Mouse (Mus musculus) CH12.LX (cell line): ENCODE measurements around the gene Slc4a1. TPM values are rescaled to one million over a fixed set of nuclear protein-coding genes. Genes with fewer than 3 reads are reported as not detected.

ENCODE experiments used
- DNase-seq: peaks from one replicate; pipeline ENCODE4 v3.0.0-alpha.2; 2013; ENCODE audit errors: extremely low read depth
- H3K27ac ChIP-seq: 2 replicates; pipeline ENCODE4 v1.5.1; 2012; ENCODE audit warnings: low read depth, mild to moderate bottlenecking, control low read depth, moderate library complexity; ENCODE audit not compliant: insufficient read depth
- H3K27me3 ChIP-seq: replicated peaks from 2 replicates; pipeline ENCODE3; 2012; ENCODE audit warnings: inconsistent platforms
- H3K36me3 ChIP-seq, 2 experiments: replicated peaks in 1 of 2; 2 replicates each; pipeline versions ENCODE3 to v1.6.1; 2012; ENCODE audit warnings: inconsistent platforms in 1 of 2, low read length in 1 of 2, mild to moderate bottlenecking in 1 of 2, mixed read lengths in 1 of 2, moderate library complexity in 1 of 2; ENCODE audit not compliant: control insufficient read depth in 1 of 2, insufficient read depth in 1 of 2
- H3K4me1 ChIP-seq, 2 experiments: 2 replicates each; pipeline ENCODE4 v1.6.1; 2012; ENCODE audit warnings: inconsistent platforms in 1 of 2, moderate library complexity in 1 of 2; ENCODE audit not compliant: insufficient read depth in 2 of 2, control insufficient read depth in 1 of 2
- H3K4me2 ChIP-seq: 2 replicates; pipeline ENCODE4 v1.6.1; 2012; ENCODE audit warnings: low read depth, mild to moderate bottlenecking, control low read depth; ENCODE audit not compliant: poor library complexity, insufficient read depth, severe bottlenecking
- H3K4me3 ChIP-seq, 3 experiments: fragments of 150-350 bp in 1 of 3; sonication (generic) in 1 of 3; replicated peaks in 1 of 3; 2 replicates each; pipeline versions ENCODE3 to v1.5.1; 2011 to 2012; ENCODE audit warnings: low read depth in 2 of 3, low read length in 2 of 3, mild to moderate bottlenecking in 2 of 3, moderate library complexity in 2 of 3, control low read depth in 1 of 3, improper control_type of control experiment in 1 of 3, inconsistent platforms in 1 of 3, mixed read lengths in 1 of 3; ENCODE audit not compliant: poor library complexity in 1 of 3
- H3K79me2 ChIP-seq: replicated peaks from 2 replicates; pipeline ENCODE4 v1.6.1; 2012; ENCODE audit warnings: mild to moderate bottlenecking, moderate library complexity; ENCODE audit not compliant: control insufficient read depth, poor library complexity, insufficient read depth, severe bottlenecking; ENCODE audit errors: extremely low read depth
- H3K9ac ChIP-seq: 2 replicates; pipeline ENCODE4 v1.6.1; 2012; ENCODE audit warnings: low read depth, mild to moderate bottlenecking, control low read depth, moderate library complexity; ENCODE audit not compliant: insufficient read depth
- H3K9me3 ChIP-seq: replicated peaks from 2 replicates; pipeline ENCODE3; 2012; ENCODE audit warnings: low read length, inconsistent platforms, mixed read lengths
- BHLHE40 ChIP-seq: IDR thresholded peaks from 2 replicates; pipeline ENCODE4 v1.6.1; 2011; ENCODE audit warnings: mild to moderate bottlenecking, low read depth, low read length, improper control_type of control experiment
- ELF1 ChIP-seq: IDR thresholded peaks from 2 replicates; pipeline ENCODE4 v1.6.1; 2014; ENCODE audit warnings: low read depth, mild to moderate bottlenecking, inconsistent platforms, low read length, improper control_type of control experiment
- EP300 ChIP-seq: IDR thresholded peaks from 2 replicates; pipeline ENCODE4 v1.6.1; 2011; ENCODE audit warnings: low read length, improper control_type of control experiment
- IRF4 ChIP-seq: IDR thresholded peaks from 2 replicates; pipeline ENCODE4 v1.6.1; 2014; ENCODE audit warnings: low read depth, mild to moderate bottlenecking, inconsistent platforms, low read length, improper control_type of control experiment
- JUND ChIP-seq: conservative IDR thresholded peaks from 2 replicates; pipeline ENCODE4 v1.6.1; 2011; ENCODE audit warnings: low read depth, low read length, improper control_type of control experiment
- KAT2A ChIP-seq: IDR thresholded peaks from 2 replicates; pipeline ENCODE4 v1.6.1; 2012; ENCODE audit warnings: low read length, improper control_type of control experiment, inconsistent platforms; ENCODE audit not compliant: insufficient replicate concordance
- MAX ChIP-seq: IDR thresholded peaks from 2 replicates; pipeline ENCODE4 v1.6.1; 2011; ENCODE audit warnings: low read length, improper control_type of control experiment
- MXI1 ChIP-seq: IDR thresholded peaks from 2 replicates; pipeline ENCODE4 v1.6.1; 2011; ENCODE audit warnings: mild to moderate bottlenecking, low read depth, low read length, improper control_type of control experiment
- MYC ChIP-seq: IDR thresholded peaks from 2 replicates; pipeline ENCODE4 v1.6.1; 2011; ENCODE audit warnings: low read depth, mild to moderate bottlenecking, improper control_type of control experiment, low read length
- NELFE ChIP-seq: IDR thresholded peaks from 2 replicates; pipeline ENCODE4 v1.6.1; 2011; ENCODE audit warnings: low read depth, low read length, improper control_type of control experiment
- PAX5 ChIP-seq: IDR thresholded peaks from 2 replicates; pipeline ENCODE4 v1.6.1; 2012; ENCODE audit warnings: low read length, inconsistent platforms, mixed read lengths
- POLR2A ChIP-seq: IDR thresholded peaks from 2 replicates; pipeline ENCODE4 v1.6.1; 2011; ENCODE audit warnings: low read depth, mild to moderate bottlenecking, improper control_type of control experiment, low read length
- RAD21 ChIP-seq: IDR thresholded peaks from 2 replicates; pipeline ENCODE4 v1.6.1; 2011; ENCODE audit warnings: low read depth, mild to moderate bottlenecking, low read length, improper control_type of control experiment, moderate library complexity
- RCOR1 ChIP-seq: conservative IDR thresholded peaks from 2 replicates; pipeline ENCODE4 v1.6.1; 2012; ENCODE audit warnings: low read depth, mild to moderate bottlenecking, inconsistent platforms, low read length, improper control_type of control experiment
- SMC3 ChIP-seq: IDR thresholded peaks from 2 replicates; pipeline ENCODE4 v1.6.1; 2011; ENCODE audit warnings: low read depth, low read length, improper control_type of control experiment
- TCF12 ChIP-seq: IDR thresholded peaks from 2 replicates; pipeline ENCODE4 v1.6.1; 2014; ENCODE audit warnings: low read depth, mild to moderate bottlenecking, inconsistent platforms, low read length, improper control_type of control experiment
- UBTF ChIP-seq: IDR thresholded peaks from 2 replicates; pipeline ENCODE4 v1.6.1; 2012; ENCODE audit warnings: low read depth, mild to moderate bottlenecking, inconsistent platforms, low read length, improper control_type of control experiment, moderate library complexity
- ZC3H11A ChIP-seq: IDR thresholded peaks from 2 replicates; pipeline ENCODE4 v1.6.1; 2012; ENCODE audit warnings: low read depth, mild to moderate bottlenecking, inconsistent platforms, low read length, improper control_type of control experiment
- ZKSCAN1 ChIP-seq: IDR thresholded peaks from 2 replicates; pipeline ENCODE4 v1.6.1; 2012; ENCODE audit warnings: low read depth, inconsistent platforms, low read length, improper control_type of control experiment, borderline replicate concordance
- ZNF384 ChIP-seq: IDR thresholded peaks from 2 replicates; pipeline ENCODE4 v1.6.1; 2012; ENCODE audit warnings: low read depth, low read length, improper control_type of control experiment, inconsistent platforms
- dilution Hi-C: fragments of 300-500 bp; cut with MboI; formaldehyde crosslinking; loops from 2 replicates; pipeline ENCODE4 v1.14.3; 2020; ENCODE audit warnings: low sequenced_read_pairs; ENCODE audit not compliant: extremely low pct_unique_long_range_greater_than_20kb, extremely low pct_ligation_motif_present
- in situ Hi-C: fragments of 300-500 bp; cut with MboI; formaldehyde crosslinking; loops from 3 replicates; pipeline ENCODE4 v1.14.3; 2019; ENCODE audit warnings: low sequenced_read_pairs, low pct_ligation_motif_present, low pct_unique_long_range_greater_than_20kb, mixed read lengths
- polyA plus RNA-seq: library from polyadenylated mRNA; unstranded; fragments of >175 nt; gene quantifications from 2 replicates; pipeline ENCODE4 v1.2.1, GENCODE M21; 2012; ENCODE audit warnings: low read depth; ENCODE audit not compliant: insufficient read length
- total RNA-seq, 2 experiments: library from RNA; depleted of rRNA; stranded (reverse); fragments of 300-350 nt in 1 of 2; fragments of >200 nt in 1 of 2; gene quantifications; 2 replicates each; pipeline ENCODE4 v1.2.3; 2012 to 2014

The Slc4a1 gene
- total and polyA plus RNA-seq, 3 experiments = 0.08 TPM; not detected in 2

GRCm38 (mm10) chr11:102396671-102397141, 30.7 kb upstream of the Slc4a1 start:
- peaks cover 6 to 20% of the 10 kb centered on the region in 2 experiments for H3K36me3 ChIP-seq
- H3K4me1 ChIP-seq = peaks cover 13 to 18% of the 10 kb centered on the region in 2 experiments; a peak in 3 of 4 replicates
- in situ Hi-C loops (no loop called here), dilution Hi-C loops (no loop called here)
- no peaks in the 10 kb centered on the region for H3K9me3 ChIP-seq
- peaks cover 49% of the 10 kb centered on the region for H3K27me3 ChIP-seq
- H3K27ac ChIP-seq = no peak overlapping the region
- no peak overlapping the region for H3K4me3 ChIP-seq
- no peaks in the 10 kb centered on the region for H3K79me2 ChIP-seq
- H3K4me2 ChIP-seq = no peak overlapping the region
- TF ChIP-seq JUND (no peak), MXI1 (no peak), SMC3 (no peak), MAX (no peak), KAT2A (no peak), POLR2A (no peak), RAD21 (no peak), PAX5 (no peak), EP300 (no peak), BHLHE40 (no peak), RCOR1 (no peak), IRF4 (no peak), MYC (no peak), ZNF384 (no peak), ZC3H11A (no peak), ELF1 (no peak), TCF12 (no peak)
- DNase-seq = no peak
- no peak overlapping the region for H3K9ac ChIP-seq

- dilution Hi-C loops (no loop called here), in situ Hi-C loops (no loop called here)
- Histone ChIP-seq H3K4me2 (no peak overlapping the region), H3K27me3 (peaks cover 53% of the 10 kb centered on the region), H3K36me3 (peaks cover 6 to 16% of the 10 kb centered on the region in 2 experiments), H3K9ac (no peak overlapping the region), H3K9me3 (no peaks in the 10 kb centered on the region), H3K4me3 (no peak overlapping the region), H3K4me1 (peaks cover 13 to 18% of the 10 kb centered on the region in 2 experiments; a peak in 3 of 4 replicates), H3K27ac (no peak overlapping the region), H3K79me2 (no peaks in the 10 kb centered on the region)
- no peak for DNase-seq
- TF ChIP-seq UBTF (no peak), NELFE (no peak), PAX5 (no peak), ZNF384 (no peak), RCOR1 (no peak), EP300 (no peak), ZKSCAN1 (no peak), MXI1 (no peak)
These were observed 30.3 kb upstream of the Slc4a1 start for GRCm38 (mm10) chr11:102396263-102396662.
